Mouse (Mus musculus) CH12.LX (cell line): ENCODE measurements around the gene Psma6. TPM values are rescaled to one million over a fixed set of nuclear protein-coding genes. Genes with fewer than 3 reads are reported as not detected.

ENCODE experiments used
- DNase-seq: peaks from one replicate; pipeline ENCODE4 v3.0.0-alpha.2; 2013; ENCODE audit errors: extremely low read depth
- H3K27ac ChIP-seq: 2 replicates; pipeline ENCODE4 v1.5.1; 2012; ENCODE audit warnings: low read depth, mild to moderate bottlenecking, control low read depth, moderate library complexity; ENCODE audit not compliant: insufficient read depth
- H3K27me3 ChIP-seq: replicated peaks from 2 replicates; pipeline ENCODE3; 2012; ENCODE audit warnings: inconsistent platforms
- H3K36me3 ChIP-seq, 2 experiments: replicated peaks in 1 of 2; 2 replicates each; pipeline versions ENCODE3 to v1.6.1; 2012; ENCODE audit warnings: inconsistent platforms in 1 of 2, low read length in 1 of 2, mild to moderate bottlenecking in 1 of 2, mixed read lengths in 1 of 2, moderate library complexity in 1 of 2; ENCODE audit not compliant: control insufficient read depth in 1 of 2, insufficient read depth in 1 of 2
- H3K4me1 ChIP-seq, 2 experiments: 2 replicates each; pipeline ENCODE4 v1.6.1; 2012; ENCODE audit warnings: inconsistent platforms in 1 of 2, moderate library complexity in 1 of 2; ENCODE audit not compliant: insufficient read depth in 2 of 2, control insufficient read depth in 1 of 2
- H3K4me2 ChIP-seq: 2 replicates; pipeline ENCODE4 v1.6.1; 2012; ENCODE audit warnings: low read depth, mild to moderate bottlenecking, control low read depth; ENCODE audit not compliant: poor library complexity, insufficient read depth, severe bottlenecking
- H3K4me3 ChIP-seq, 3 experiments: fragments of 150-350 bp in 1 of 3; sonication (generic) in 1 of 3; replicated peaks in 1 of 3; 2 replicates each; pipeline versions ENCODE3 to v1.5.1; 2011 to 2012; ENCODE audit warnings: low read depth in 2 of 3, low read length in 2 of 3, mild to moderate bottlenecking in 2 of 3, moderate library complexity in 2 of 3, control low read depth in 1 of 3, improper control_type of control experiment in 1 of 3, inconsistent platforms in 1 of 3, mixed read lengths in 1 of 3; ENCODE audit not compliant: poor library complexity in 1 of 3
- H3K79me2 ChIP-seq: replicated peaks from 2 replicates; pipeline ENCODE4 v1.6.1; 2012; ENCODE audit warnings: mild to moderate bottlenecking, moderate library complexity; ENCODE audit not compliant: control insufficient read depth, poor library complexity, insufficient read depth, severe bottlenecking; ENCODE audit errors: extremely low read depth
- H3K9ac ChIP-seq: 2 replicates; pipeline ENCODE4 v1.6.1; 2012; ENCODE audit warnings: low read depth, mild to moderate bottlenecking, control low read depth, moderate library complexity; ENCODE audit not compliant: insufficient read depth
- H3K9me3 ChIP-seq: replicated peaks from 2 replicates; pipeline ENCODE3; 2012; ENCODE audit warnings: low read length, inconsistent platforms, mixed read lengths
- BHLHE40 ChIP-seq: IDR thresholded peaks from 2 replicates; pipeline ENCODE4 v1.6.1; 2011; ENCODE audit warnings: mild to moderate bottlenecking, low read depth, low read length, improper control_type of control experiment
- CHD1 ChIP-seq: IDR thresholded peaks from 2 replicates; pipeline ENCODE4 v1.6.1; 2012; ENCODE audit warnings: low read depth, low read length, improper control_type of control experiment, inconsistent platforms
- CHD2 ChIP-seq: IDR thresholded peaks from 2 replicates; pipeline ENCODE4 v1.6.1; 2011; ENCODE audit warnings: low read length, improper control_type of control experiment
- GABPA ChIP-seq: IDR thresholded peaks from 2 replicates; pipeline ENCODE4 v1.6.1; 2012; ENCODE audit warnings: low read depth, low read length, improper control_type of control experiment, inconsistent platforms; ENCODE audit not compliant: insufficient replicate concordance
- JUN ChIP-seq: IDR thresholded peaks from 2 replicates; pipeline ENCODE4 v1.6.1; 2011; ENCODE audit warnings: low read depth, mild to moderate bottlenecking, low read length, improper control_type of control experiment, moderate library complexity; ENCODE audit not compliant: insufficient read depth
- JUND ChIP-seq: conservative IDR thresholded peaks from 2 replicates; pipeline ENCODE4 v1.6.1; 2011; ENCODE audit warnings: low read depth, low read length, improper control_type of control experiment
- KAT2A ChIP-seq: IDR thresholded peaks from 2 replicates; pipeline ENCODE4 v1.6.1; 2012; ENCODE audit warnings: low read length, improper control_type of control experiment, inconsistent platforms; ENCODE audit not compliant: insufficient replicate concordance
- MAFK ChIP-seq: IDR thresholded peaks from 2 replicates; pipeline ENCODE4 v1.6.1; 2011; ENCODE audit warnings: low read length, improper control_type of control experiment; ENCODE audit not compliant: insufficient replicate concordance
- MAX ChIP-seq: IDR thresholded peaks from 2 replicates; pipeline ENCODE4 v1.6.1; 2011; ENCODE audit warnings: low read length, improper control_type of control experiment
- MAZ ChIP-seq: IDR thresholded peaks from 2 replicates; pipeline ENCODE4 v1.6.1; 2012; ENCODE audit warnings: low read depth, mild to moderate bottlenecking, inconsistent platforms, low read length, improper control_type of control experiment, moderate library complexity
- MEF2A ChIP-seq: IDR thresholded peaks from 2 replicates; pipeline ENCODE4 v1.6.1; 2014; ENCODE audit warnings: low read depth, mild to moderate bottlenecking, inconsistent platforms, low read length, improper control_type of control experiment, borderline replicate concordance
- NELFE ChIP-seq: IDR thresholded peaks from 2 replicates; pipeline ENCODE4 v1.6.1; 2011; ENCODE audit warnings: low read depth, low read length, improper control_type of control experiment
- PAX5 ChIP-seq: IDR thresholded peaks from 2 replicates; pipeline ENCODE4 v1.6.1; 2012; ENCODE audit warnings: low read length, inconsistent platforms, mixed read lengths
- POLR2A ChIP-seq: IDR thresholded peaks from 2 replicates; pipeline ENCODE4 v1.6.1; 2011; ENCODE audit warnings: low read depth, mild to moderate bottlenecking, improper control_type of control experiment, low read length
- POLR2AphosphoS2 ChIP-seq: IDR thresholded peaks from 2 replicates; pipeline ENCODE4 v1.6.1; 2011; ENCODE audit warnings: low read depth, low read length, improper control_type of control experiment
- SIN3A ChIP-seq: IDR thresholded peaks from 2 replicates; pipeline ENCODE4 v1.6.1; 2012; ENCODE audit warnings: low read length, improper control_type of control experiment, inconsistent platforms
- TBP ChIP-seq: conservative IDR thresholded peaks from 2 replicates; pipeline ENCODE4 v1.6.1; 2011; ENCODE audit warnings: low read depth, low read length, improper control_type of control experiment
- TCF12 ChIP-seq: IDR thresholded peaks from 2 replicates; pipeline ENCODE4 v1.6.1; 2014; ENCODE audit warnings: low read depth, mild to moderate bottlenecking, inconsistent platforms, low read length, improper control_type of control experiment
- ZKSCAN1 ChIP-seq: IDR thresholded peaks from 2 replicates; pipeline ENCODE4 v1.6.1; 2012; ENCODE audit warnings: low read depth, inconsistent platforms, low read length, improper control_type of control experiment, borderline replicate concordance
- ZMIZ1 ChIP-seq: IDR thresholded peaks from 2 replicates; pipeline ENCODE4 v1.6.1; 2012; ENCODE audit warnings: low read depth, mild to moderate bottlenecking, inconsistent platforms, low read length, improper control_type of control experiment
- dilution Hi-C: fragments of 300-500 bp; cut with MboI; formaldehyde crosslinking; loops from 2 replicates; pipeline ENCODE4 v1.14.3; 2020; ENCODE audit warnings: low sequenced_read_pairs; ENCODE audit not compliant: extremely low pct_unique_long_range_greater_than_20kb, extremely low pct_ligation_motif_present
- in situ Hi-C: fragments of 300-500 bp; cut with MboI; formaldehyde crosslinking; loops from 3 replicates; pipeline ENCODE4 v1.14.3; 2019; ENCODE audit warnings: low sequenced_read_pairs, low pct_ligation_motif_present, low pct_unique_long_range_greater_than_20kb, mixed read lengths
- polyA plus RNA-seq: library from polyadenylated mRNA; unstranded; fragments of >175 nt; gene quantifications from 2 replicates; pipeline ENCODE4 v1.2.1, GENCODE M21; 2012; ENCODE audit warnings: low read depth; ENCODE audit not compliant: insufficient read length
- total RNA-seq, 2 experiments: library from RNA; depleted of rRNA; stranded (reverse); fragments of 300-350 nt in 1 of 2; fragments of >200 nt in 1 of 2; gene quantifications; 2 replicates each; pipeline ENCODE4 v1.2.3; 2012 to 2014

Gene Psma6
- total and polyA plus RNA-seq, 3 experiments: 271 to 585 (median 307) TPM

DNA sequence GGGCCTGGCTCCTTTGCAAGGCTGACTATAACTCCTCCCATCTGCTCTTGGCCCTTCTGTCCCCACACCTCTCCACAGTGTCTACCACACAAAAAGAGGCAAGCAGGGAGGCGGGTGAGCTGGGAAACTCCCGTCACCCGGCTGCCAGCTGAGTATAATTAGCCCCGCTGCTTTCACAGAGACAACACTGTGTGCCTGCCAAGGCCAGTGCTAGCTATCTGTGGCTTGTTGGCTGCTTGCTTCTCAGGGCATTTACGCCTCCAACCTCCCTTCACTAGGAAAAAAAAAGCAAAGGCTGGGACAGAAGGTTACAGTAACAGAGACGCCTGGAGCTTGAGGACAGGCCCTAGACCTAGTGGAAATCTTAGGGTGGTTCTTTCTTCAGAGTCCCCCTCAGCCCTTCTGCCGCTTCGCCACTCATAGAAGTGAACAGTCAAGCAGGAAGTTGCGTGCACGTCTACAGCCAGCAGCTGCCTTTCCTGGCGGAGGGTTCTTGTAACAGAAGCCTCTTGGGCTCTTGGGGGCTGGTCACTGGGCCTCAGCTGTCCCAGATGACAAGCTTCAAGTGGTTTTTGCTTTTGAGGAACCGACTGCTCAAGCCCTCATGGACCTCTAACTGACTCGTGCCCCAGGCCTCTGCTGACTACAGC lies 62.8 kb downstream of the Psma6 start (continued):
- TF ChIP-seq POLR2AphosphoS2 (peak; percentile 87; the same call in 1 of the 2 replicates), ZKSCAN1 (no peak), JUND (0 out of 2 replicates have a peak, but pooled peaks have one; percentile 27), CHD1 (peak; percentile 80), KAT2A (no peak), JUN (no peak), PAX5 (no peak)

- no peaks in the 10 kb centered on the region for H3K9me3 ChIP-seq
- no peak for DNase-seq
- dilution Hi-C loops (no loop called here), in situ Hi-C loops (no loop called here)
- peak overlapping the region; percentile 83 for H3K4me2 ChIP-seq
- peak overlapping the region; percentile 85 for H3K9ac ChIP-seq
- H3K27ac ChIP-seq: peak overlapping the region; percentile 99
- H3K36me3 ChIP-seq: no peaks in the 10 kb centered on the region
- peaks cover 39 to 94% of the 10 kb centered on the region in 2 experiments for H3K4me1 ChIP-seq
- H3K27me3 ChIP-seq: no peaks in the 10 kb centered on the region
- peak overlapping the region; percentile 53 to 62 (median 59) for H3K4me3 ChIP-seq
- 0 out of 2 replicates have a peak, but pooled peaks have one; percentile 6 for TF ChIP-seq MAX
- no peak for TF ChIP-seq SIN3A
- H3K79me2 ChIP-seq: no peaks in the 10 kb centered on the region; the same call in 1 of the 2 replicates
Measured at GRCm38 (mm10) chr12:55447396-55447760, 63.4 kb downstream of the Psma6 start.

DNA sequence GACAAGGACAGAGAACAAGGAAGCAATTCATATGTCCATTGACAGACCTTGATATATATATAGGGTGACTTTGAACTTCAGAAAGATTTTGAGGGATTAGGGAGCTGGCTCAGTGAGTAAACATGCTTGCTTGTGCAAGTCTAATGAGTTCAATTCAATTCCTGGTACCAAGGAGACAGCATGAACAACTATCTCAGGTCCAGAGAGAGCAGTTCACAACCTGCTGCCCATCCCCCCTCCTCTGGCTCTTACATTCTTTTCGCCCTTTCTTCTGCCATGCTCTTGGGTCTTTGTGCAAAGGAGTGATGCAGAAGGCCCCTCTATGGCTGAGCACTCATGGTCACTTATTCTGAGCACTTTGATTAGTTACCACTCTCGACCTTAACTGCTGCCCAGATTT lies 64.4 kb downstream of the Psma6 start:
- peaks cover 40 to 94% of the 10 kb centered on the region in 2 experiments for H3K4me1 ChIP-seq
- peak overlapping the region; percentile 83 for H3K4me2 ChIP-seq
- peak overlapping the region; percentile 85 for H3K9ac ChIP-seq
- no peaks in the 10 kb centered on the region for H3K36me3 ChIP-seq
- TF ChIP-seq POLR2A: no peak
- peak; percentile 32; the same call in 1 of the 2 replicates for TF ChIP-seq TCF12
- 0 out of 2 replicates have a peak, but pooled peaks have one; percentile 0 for TF ChIP-seq MAZ
- TF ChIP-seq TBP: no peak
- no peak for TF ChIP-seq GABPA
- no peak for TF ChIP-seq MEF2A
- TF ChIP-seq BHLHE40: 0 out of 2 replicates have a peak, but pooled peaks have one; percentile 29
- TF ChIP-seq CHD2: peak; percentile 78
- no peak for TF ChIP-seq ZMIZ1
- TF ChIP-seq CHD1: peak; percentile 26; the same call in 1 of the 2 replicates
- no peak for TF ChIP-seq MAFK
- no peak for TF ChIP-seq NELFE
- no peaks in the 10 kb centered on the region for H3K27me3 ChIP-seq
- H3K27ac ChIP-seq: peak overlapping the region; percentile 99
- DNase-seq: no peak
- dilution Hi-C loops (no loop called here), in situ Hi-C loops (no loop called here)
- no peaks in the 10 kb centered on the region for H3K9me3 ChIP-seq
- H3K4me3 ChIP-seq: peak overlapping the region; percentile 53 to 62 (median 59)
- no peaks in the 10 kb centered on the region; the same call in 1 of the 2 replicates for H3K79me2 ChIP-seq
